Mouse (Mus musculus) forebrain, embryonic 10.5 days (tissue): ENCODE measurements around the gene Lrp8. TPM values are rescaled to one million over a fixed set of nuclear protein-coding genes. Genes with fewer than 3 reads are reported as not detected.

Source experiments
- DNase-seq: peaks from one replicate; pipeline ENCODE4 v3.0.0-alpha.2; 2017; ENCODE audit warnings: low spot score; ENCODE audit errors: extremely low spot score
- H3K27ac ChIP-seq: fragments of 300-500 bp; sonication (generic); 2 replicates; pipeline ENCODE4 v1.5.1; 2016; ENCODE audit warnings: mild to moderate bottlenecking
- H3K27me3 ChIP-seq: fragments of 300-500 bp; sonication (generic); 2 replicates; pipeline ENCODE4 v1.6.1; 2016; ENCODE audit warnings: mild to moderate bottlenecking; ENCODE audit not compliant: poor library complexity, severe bottlenecking
- H3K36me3 ChIP-seq: fragments of 300-500 bp; sonication (generic); replicated peaks from 2 replicates; pipeline ENCODE4 v1.6.1; 2016; ENCODE audit warnings: mild to moderate bottlenecking, moderate library complexity
- H3K4me1 ChIP-seq: fragments of 300-500 bp; sonication (generic); 2 replicates; pipeline ENCODE4 v1.6.1; 2016
- H3K4me3 ChIP-seq: fragments of 300-500 bp; sonication (generic); 2 replicates; pipeline ENCODE4 v1.5.1; 2016; ENCODE audit warnings: mild to moderate bottlenecking, moderate library complexity
- H3K9me3 ChIP-seq: fragments of 300-500 bp; sonication (generic); 2 replicates; pipeline ENCODE4 v1.6.1; 2016; ENCODE audit warnings: mild to moderate bottlenecking, moderate library complexity
- WGBS: fragments of 180-500 bp; shearing (Covaris S2); methylation state at CpG from one replicate; pipeline ENCODE4 v1.1.7; 2016; 5-methylcytosine and 5-hydroxymethylcytosine counted together
- polyA plus RNA-seq: library from polyadenylated mRNA; unstranded; fragments of >200 nt; fragmentation: Nextera tagmentation; extraction: Ambion mirVana; gene quantifications from 2 replicates; pipeline ENCODE4 v1.2.1, GENCODE M21; 2016

The Lrp8 gene
- polyA plus RNA-seq, 1 experiment from 2014 or later, result 11.2 TPM

GRCm38 (mm10) chr4:107910020-107910419 is 108.0 kb downstream of the Lrp8 start:
- WGBS, result 87% methylated on average over 4 of the region's 4 CpGs
- H3K9me3 ChIP-seq, result no peaks in the 10 kb centered on the region

GRCm38 (mm10) chr4:107920336-107920735 is 118.3 kb downstream of the Lrp8 start:
- Histone ChIP-seq H3K9me3 (no peaks in the 10 kb centered on the region), H3K27me3 (no peaks in the 10 kb centered on the region), H3K27ac (no peak overlapping the region), H3K4me1 (peaks cover 14% of the 10 kb centered on the region), H3K4me3 (no peak overlapping the region), H3K36me3 (0 out of 2 replicates have a peak, but pooled peaks cover 6% of the 10 kb centered on the region)
- WGBS, result 97% methylated on average over 2 of the region's 2 CpGs
- DNase-seq, result no peak

More at GRCm38 (mm10) chr4:107910020-107910419, 108.0 kb downstream of the Lrp8 start:
- no peak overlapping the region for H3K27ac ChIP-seq
- H3K27me3 ChIP-seq, result no peaks in the 10 kb centered on the region
- H3K4me3 ChIP-seq, result no peak overlapping the region
- DNase-seq, result no peak
- H3K4me1 ChIP-seq, result no peaks in the 10 kb centered on the region
- peaks cover 82% of the 10 kb centered on the region for H3K36me3 ChIP-seq

- H3K4me3 ChIP-seq, result no peak overlapping the region
- WGBS, result 91% methylated on average over 8 of the region's 8 CpGs
- DNase-seq, result no peak
Measured at GRCm38 (mm10) chr4:107921152-107921695, 119.2 kb downstream of the Lrp8 start.

GRCm38 (mm10) chr4:107921952-107922351 is 119.9 kb downstream of the Lrp8 start:
- WGBS, result 75% methylated on average over 4 of the region's 4 CpGs
- Histone ChIP-seq H3K4me1 (peaks cover 14% of the 10 kb centered on the region), H3K27me3 (no peaks in the 10 kb centered on the region), H3K9me3 (no peaks in the 10 kb centered on the region), H3K36me3 (0 out of 2 replicates have a peak, but pooled peaks cover 6% of the 10 kb centered on the region), H3K27ac (no peak overlapping the region), H3K4me3 (peak overlapping the region; percentile 90; the same call in 1 of the 2 replicates)
- no peak for DNase-seq

More at GRCm38 (mm10) chr4:107921152-107921695, 119.2 kb downstream of the Lrp8 start:
- no peaks in the 10 kb centered on the region for H3K27me3 ChIP-seq
- H3K9me3 ChIP-seq, result no peaks in the 10 kb centered on the region
- no peak overlapping the region for H3K27ac ChIP-seq
- 0 out of 2 replicates have a peak, but pooled peaks cover 6% of the 10 kb centered on the region for H3K36me3 ChIP-seq
- H3K4me1 ChIP-seq, result peaks cover 14% of the 10 kb centered on the region

GRCm38 (mm10) chr4:107923145-107923802 is 121.2 kb downstream of the Lrp8 start, which contains the start of gene Cpt2:
Gene Cpt2 (minus strand): TSS chr4:107923610.
- 2% methylated on average over 38 of the region's 38 CpGs for WGBS
- Histone ChIP-seq H3K9me3 (no peaks in the 10 kb centered on the region), H3K4me3 (peak within 1 kb of the TSS; percentile 90), H3K36me3 (0 out of 2 replicates have a peak, but pooled peaks cover 6% of the 10 kb centered on the region), H3K27me3 (no peaks in the 10 kb centered on the region), H3K4me1 (peaks cover 14% of the 10 kb centered on the region), H3K27ac (peak within 1 kb of the TSS; percentile 92)
- DNase-seq, result peak; percentile 96

GRCm38 (mm10) chr4:107923803-107924194 is 121.7 kb downstream of the Lrp8 start:
- Histone ChIP-seq H3K27me3 (no peaks in the 10 kb centered on the region), H3K4me1 (peaks cover 14% of the 10 kb centered on the region), H3K4me3 (peak overlapping the region; percentile 90), H3K36me3 (0 out of 2 replicates have a peak, but pooled peaks cover 6% of the 10 kb centered on the region), H3K27ac (peak overlapping the region; percentile 92; the same call in 1 of the 2 replicates), H3K9me3 (no peaks in the 10 kb centered on the region)
- WGBS, result 53% methylated on average over 7 of the region's 7 CpGs
- DNase-seq, result no peak

Other genes with a start within 250 kb of the Lrp8 start
- gene Dmrtb1, start 118.0 kb upstream of the Lrp8 start, polyA plus RNA-seq, result 0.87 and 2.7 TPM in 2 replicates
- 245 and 247 TPM in 2 replicates for gene Magoh, start 77.5 kb downstream of the Lrp8 start, polyA plus RNA-seq
- gene 0610037L13Rik, start 87.6 kb downstream of the Lrp8 start, polyA plus RNA-seq, result 102 and 105 TPM in 2 replicates
- gene Cpt2, start 121.3 kb downstream of the Lrp8 start, polyA plus RNA-seq, result 36.4 and 41.3 TPM in 2 replicates
- gene Slc1a7, start 166.1 kb downstream of the Lrp8 start, polyA plus RNA-seq, result 0.06 TPM in 1 of 2 replicates, not detected in the other